Mouse (Mus musculus): ENCODE measurements around the gene Rbm10. TPM values are rescaled to one million over a fixed set of nuclear protein-coding genes. Genes with fewer than 3 reads are reported as not detected.

Gene Rbm10
- total and polyA plus RNA-seq, 2 experiments = 12.3 to 32.9 TPM

GRCm38 (mm10) chrX:20616861-20617175 is 485 bp upstream of the Rbm10 start:
- DNase-seq (ENCODE audit: extremely low read depth, low read depth, low spot score) = peak; percentile 33
- Histone ChIP-seq H3K4me1 (ENCODE audit: control insufficient read depth, insufficient read depth, low read length) (peaks cover 3% of the 10 kb centered on the region), H3K27me3 (ENCODE audit: control insufficient read depth, insufficient read depth, low read length) (no peaks in the 10 kb centered on the region), H3K79me2 (ENCODE audit: control insufficient read depth, insufficient read depth, low read length) (peaks cover 20% of the 10 kb centered on the region), H3K4me3 (ENCODE audit: insufficient read depth, low read depth, low read length) (peak overlapping the region; percentile 100), H3K36me3 (ENCODE audit: control insufficient read depth, insufficient read depth, low read length) (peaks cover 11% of the 10 kb centered on the region), H3K27ac (replicated peaks; ENCODE audit: insufficient read depth, low read depth, low read length) (peak overlapping the region; percentile 99), H3K9ac (ENCODE audit: low read depth, low read length) (peak overlapping the region; percentile 99)
- TF ChIP-seq CTCF (IDR thresholded peaks at IDR 0.05; ENCODE audit: low read depth, low read length) (no peak), POLR2A (IDR thresholded peaks at IDR 0.05; ENCODE audit: extremely low read depth, insufficient read depth, low read length) (no peak)
- WGBS = 0% methylated on average over 17 of the region's 17 CpGs

- TF ChIP-seq CTCF (IDR thresholded peaks at IDR 0.05; ENCODE audit: low read depth, low read length) (no peak), POLR2A (IDR thresholded peaks at IDR 0.05; ENCODE audit: extremely low read depth, insufficient read depth, low read length) (no peak)
- peak overlapping the region; percentile 90 for H3K27ac ChIP-seq (replicated peaks; ENCODE audit: insufficient read depth, low read depth, low read length)
- peaks cover 3% of the 10 kb centered on the region for H3K4me1 ChIP-seq (ENCODE audit: control insufficient read depth, insufficient read depth, low read length)
- peak overlapping the region; percentile 99 for H3K9ac ChIP-seq (ENCODE audit: low read depth, low read length)
- peak overlapping the region; percentile 100 for H3K4me3 ChIP-seq (ENCODE audit: insufficient read depth, low read depth, low read length)
- H3K79me2 ChIP-seq (ENCODE audit: control insufficient read depth, insufficient read depth, low read length) = peaks cover 20% of the 10 kb centered on the region
- DNase-seq (ENCODE audit: extremely low read depth, low read depth, low spot score) = no peak
- under 1% methylated on average over 29 of the region's 31 CpGs for WGBS
- peaks cover 11% of the 10 kb centered on the region for H3K36me3 ChIP-seq (ENCODE audit: control insufficient read depth, insufficient read depth, low read length)
- H3K27me3 ChIP-seq (ENCODE audit: control insufficient read depth, insufficient read depth, low read length) = no peaks in the 10 kb centered on the region
Measured at GRCm38 (mm10) chrX:20617903-20618399, 648 bp downstream of the Rbm10 start.

GRCm38 (mm10) chrX:20638141-20638540 is 20.8 kb downstream of the Rbm10 start:
- no peaks in the 10 kb centered on the region for H3K4me1 ChIP-seq (ENCODE audit: control insufficient read depth, insufficient read depth, low read length)
- H3K27ac ChIP-seq (replicated peaks; ENCODE audit: insufficient read depth, low read depth, low read length) = no peak overlapping the region
- TF ChIP-seq CTCF (IDR thresholded peaks at IDR 0.05; ENCODE audit: low read depth, low read length) (no peak), POLR2A (IDR thresholded peaks at IDR 0.05; ENCODE audit: extremely low read depth, insufficient read depth, low read length) (no peak)
- no peak overlapping the region for H3K4me3 ChIP-seq (ENCODE audit: insufficient read depth, low read depth, low read length)
- H3K27me3 ChIP-seq (ENCODE audit: control insufficient read depth, insufficient read depth, low read length) = no peaks in the 10 kb centered on the region
- no peaks in the 10 kb centered on the region; the same call in 1 of the 2 replicates for H3K79me2 ChIP-seq (ENCODE audit: control insufficient read depth, insufficient read depth, low read length)
- WGBS = 71% methylated on average over 2 of the region's 2 CpGs
- H3K9ac ChIP-seq (ENCODE audit: low read depth, low read length) = no peak overlapping the region
- peaks cover 27% of the 10 kb centered on the region for H3K36me3 ChIP-seq (ENCODE audit: control insufficient read depth, insufficient read depth, low read length)
- no peak for DNase-seq (ENCODE audit: extremely low read depth, low read depth, low spot score)

- WGBS = 84% methylated on average over 5 of the region's 5 CpGs
- TF ChIP-seq CTCF (IDR thresholded peaks at IDR 0.05; ENCODE audit: low read depth, low read length) = no peak
- no peak for TF ChIP-seq POLR2A (IDR thresholded peaks at IDR 0.05; ENCODE audit: extremely low read depth, insufficient read depth, low read length)
- no peaks in the 10 kb centered on the region for H3K27me3 ChIP-seq (ENCODE audit: control insufficient read depth, insufficient read depth, low read length)
- no peaks in the 10 kb centered on the region for H3K4me1 ChIP-seq (ENCODE audit: control insufficient read depth, insufficient read depth, low read length)
- H3K4me3 ChIP-seq (ENCODE audit: insufficient read depth, low read depth, low read length) = no peak overlapping the region
- no peak overlapping the region for H3K9ac ChIP-seq (ENCODE audit: low read depth, low read length)
- H3K27ac ChIP-seq (replicated peaks; ENCODE audit: insufficient read depth, low read depth, low read length) = no peak overlapping the region
- peaks cover 21% of the 10 kb centered on the region for H3K36me3 ChIP-seq (ENCODE audit: control insufficient read depth, insufficient read depth, low read length)
- H3K79me2 ChIP-seq (ENCODE audit: control insufficient read depth, insufficient read depth, low read length) = no peaks in the 10 kb centered on the region
- no peak for DNase-seq (ENCODE audit: extremely low read depth, low read depth, low spot score)
Measured at GRCm38 (mm10) chrX:20644780-20645179, 27.5 kb downstream of the Rbm10 start.

- no peak for DNase-seq (ENCODE audit: extremely low read depth, low read depth, low spot score)
- H3K27me3 ChIP-seq (ENCODE audit: control insufficient read depth, insufficient read depth, low read length) = no peaks in the 10 kb centered on the region
- H3K27ac ChIP-seq (replicated peaks; ENCODE audit: insufficient read depth, low read depth, low read length) = no peak overlapping the region
- H3K4me1 ChIP-seq (ENCODE audit: control insufficient read depth, insufficient read depth, low read length) = no peaks in the 10 kb centered on the region
- TF ChIP-seq CTCF (IDR thresholded peaks at IDR 0.05; ENCODE audit: low read depth, low read length) = no peak
- no peak for TF ChIP-seq POLR2A (IDR thresholded peaks at IDR 0.05; ENCODE audit: extremely low read depth, insufficient read depth, low read length)
- no peaks in the 10 kb centered on the region for H3K36me3 ChIP-seq (ENCODE audit: control insufficient read depth, insufficient read depth, low read length)
- H3K4me3 ChIP-seq (ENCODE audit: insufficient read depth, low read depth, low read length) = no peak overlapping the region
- no peak overlapping the region for H3K9ac ChIP-seq (ENCODE audit: low read depth, low read length)
- 22% methylated on average over 5 of the region's 5 CpGs for WGBS
- no peaks in the 10 kb centered on the region for H3K79me2 ChIP-seq (ENCODE audit: control insufficient read depth, insufficient read depth, low read length)
Measured at GRCm38 (mm10) chrX:20657593-20657992, 40.3 kb downstream of the Rbm10 start.

GRCm38 (mm10) chrX:20658026-20658652 is 40.8 kb downstream of the Rbm10 start, which contains the start of gene Uba1:
Uba1 (plus strand) TSS chrX:20658326.
- Histone ChIP-seq H3K27ac (replicated peaks; ENCODE audit: insufficient read depth, low read depth, low read length) (peak within 1 kb of the TSS; percentile 20; the same call in 1 of the 2 replicates), H3K36me3 (ENCODE audit: control insufficient read depth, insufficient read depth, low read length) (no peaks in the 10 kb centered on the region), H3K27me3 (ENCODE audit: control insufficient read depth, insufficient read depth, low read length) (no peaks in the 10 kb centered on the region), H3K4me3 (ENCODE audit: insufficient read depth, low read depth, low read length) (peak within 1 kb of the TSS; percentile 69), H3K79me2 (ENCODE audit: control insufficient read depth, insufficient read depth, low read length) (peaks cover 4% of the 10 kb centered on the region; the same call in 1 of the 2 replicates), H3K4me1 (ENCODE audit: control insufficient read depth, insufficient read depth, low read length) (no peaks in the 10 kb centered on the region), H3K9ac (ENCODE audit: low read depth, low read length) (peak within 1 kb of the TSS; percentile 43)
- under 1% methylated on average over 27 of the region's 27 CpGs for WGBS
- peak; percentile 70 for DNase-seq (ENCODE audit: extremely low read depth, low read depth, low spot score)
- TF ChIP-seq POLR2A (IDR thresholded peaks at IDR 0.05; ENCODE audit: extremely low read depth, insufficient read depth, low read length) (0 out of 2 replicates have a peak, but pooled peaks have one; percentile 24), CTCF (IDR thresholded peaks at IDR 0.05; ENCODE audit: low read depth, low read length) (no peak)

Measured in liver, adult 2 months (tissue).